8 mouse cellular contexts compared by ENCODE assay signal in the genomic region with DNA sequence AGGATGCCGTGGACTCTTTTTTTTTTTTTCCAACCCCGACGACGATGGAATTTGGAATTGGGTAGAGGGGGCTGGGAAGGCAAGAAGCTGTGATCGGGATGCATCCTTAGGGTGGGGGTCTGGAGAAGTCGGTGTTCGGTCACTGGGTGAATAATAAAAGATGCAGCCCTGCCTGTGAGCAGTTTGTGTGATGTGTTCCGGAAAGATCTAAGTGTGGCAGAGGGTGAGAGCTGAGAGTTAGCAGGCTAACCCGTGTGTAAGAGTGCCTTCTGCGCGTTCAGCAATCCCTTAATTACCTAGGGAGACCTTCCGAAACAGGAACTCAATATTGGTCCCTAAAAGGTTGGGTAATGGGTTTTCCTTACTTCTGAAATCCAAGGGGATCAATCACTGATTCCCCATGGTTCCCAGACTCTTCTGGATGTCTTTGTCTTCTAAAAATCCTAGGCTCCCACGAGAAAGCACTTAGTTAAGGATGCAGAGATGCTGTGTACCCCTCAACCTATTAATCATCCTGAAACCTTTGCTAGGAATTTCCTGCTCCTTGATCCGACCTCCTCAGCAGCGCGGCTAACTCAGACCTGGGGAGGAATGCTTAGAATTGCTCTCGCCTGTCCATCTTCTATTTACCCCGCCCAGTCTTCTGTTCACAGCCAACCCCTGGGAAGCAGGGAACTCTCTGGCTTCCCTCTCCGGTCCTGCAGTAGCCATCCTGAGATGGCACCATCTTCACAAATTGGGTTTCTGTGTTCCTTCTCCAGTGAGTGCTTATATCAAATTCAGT.
DNase-seq lines count a peak whose midpoint lies in the region; ATAC-seq and TF ChIP-seq lines count a peak whose summit lies in the region.

No protein-coding gene starts in this region.

- TF ChIP-seq EP300 in liver, postnatal 0 days (IDR thresholded peaks at IDR 0.05; ENCODE audit: low read depth) = no peak
- TF ChIP-seq EP300 in stomach, postnatal 0 days (optimal IDR thresholded peaks at IDR 0.05) = no peak

- peak overlapping the region; percentile 42; the same call in 1 of the 2 replicates for H3K9ac ChIP-seq in hindbrain, postnatal 0 days (replicated peaks; ENCODE audit: low read length)
- peak overlapping the region; percentile 57; the same call in 1 of the 2 replicates for H3K9ac ChIP-seq in liver, postnatal 0 days (replicated peaks)
- peak overlapping the region; percentile 58 for H3K9ac ChIP-seq in stomach, postnatal 0 days (ENCODE audit: low read length)

- H3K4me1 ChIP-seq in hindbrain, postnatal 0 days (ENCODE audit: insufficient read depth, low read length) = no peaks in the 10 kb centered on the region; the same call in 1 of the 2 replicates
- peaks cover 16% of the 10 kb centered on the region for H3K4me1 ChIP-seq in liver, postnatal 0 days (ENCODE audit: insufficient read depth)
- H3K4me1 ChIP-seq in stomach, postnatal 0 days (replicated peaks; ENCODE audit: control insufficient read depth, insufficient read depth) = no peaks in the 10 kb centered on the region

- H3K27me3 ChIP-seq in hindbrain, postnatal 0 days (ENCODE audit: insufficient read depth, low read length) = no peaks in the 10 kb centered on the region
- H3K27me3 ChIP-seq in liver, postnatal 0 days (ENCODE audit: insufficient read depth, low read length) = 0 out of 2 replicates have a peak, but pooled peaks cover 6% of the 10 kb centered on the region
- no peaks in the 10 kb centered on the region for H3K27me3 ChIP-seq in stomach, postnatal 0 days (ENCODE audit: control insufficient read depth, insufficient read depth, low read length)

- H3K9me3 ChIP-seq in hindbrain, postnatal 0 days (ENCODE audit: low read length) = no peaks in the 10 kb centered on the region
- H3K9me3 ChIP-seq in liver, postnatal 0 days (ENCODE audit: low read length) = no peaks in the 10 kb centered on the region
- H3K9me3 ChIP-seq in stomach, postnatal 0 days (ENCODE audit: control insufficient read depth, low read length) = no peaks in the 10 kb centered on the region

- peak; percentile 33; the same call in 1 of the 2 replicates for ATAC-seq in hindbrain, postnatal 0 days
- ATAC-seq in liver, postnatal 0 days = no peak
- ATAC-seq in stomach, postnatal 0 days (ENCODE audit: low FRiP score, low TSS enrichment) = no peak
- ATAC-seq in monocyte, adult 5-6 weeks (replicated peaks; ENCODE audit: insufficient number of reproducible peaks, low FRiP score, low TSS enrichment, poor library complexity, severe bottlenecking) = no peak

- peak overlapping the region; percentile 98 for H3K4me2 ChIP-seq in hindbrain, postnatal 0 days (ENCODE audit: low read depth, low read length)
- peak overlapping the region; percentile 92 for H3K4me2 ChIP-seq in liver, postnatal 0 days (ENCODE audit: low read depth, low read length)
- H3K4me2 ChIP-seq in stomach, postnatal 0 days (replicated peaks; ENCODE audit: low read depth) = peak overlapping the region; percentile 96

- peak overlapping the region; percentile 50 for H3K4me3 ChIP-seq in hindbrain, postnatal 0 days (ENCODE audit: low read length)
- peak overlapping the region; percentile 62 for H3K4me3 ChIP-seq in liver, postnatal 0 days (ENCODE audit: low read depth, low read length)
- peak overlapping the region; percentile 60 for H3K4me3 ChIP-seq in stomach, postnatal 0 days (ENCODE audit: low read depth, low read length)

- H3K36me3 ChIP-seq in hindbrain, postnatal 0 days (ENCODE audit: insufficient read depth, low read length) = no peaks in the 10 kb centered on the region
- no peaks in the 10 kb centered on the region for H3K36me3 ChIP-seq in liver, postnatal 0 days (replicated peaks; ENCODE audit: insufficient read depth, low read length)
- H3K36me3 ChIP-seq in stomach, postnatal 0 days (ENCODE audit: control insufficient read depth, insufficient read depth, low read length) = no peaks in the 10 kb centered on the region

- DNase-seq in thymus, postnatal 4 days = peak; percentile 2
- DNase-seq in thymus, postnatal 14 days = no peak
- DNase-seq in embryo, embryonic 9.5 days (ENCODE audit: extremely low spot score) = peak; percentile 67
- peak; percentile 62 for DNase-seq in hindbrain, postnatal 0 days (ENCODE audit: low spot score)
- DNase-seq in liver, postnatal 0 days = no peak
- no peak for DNase-seq in stomach, postnatal 0 days (ENCODE audit: low spot score)
- DNase-seq in thymus, postnatal 10 days (ENCODE audit: low spot score in 2 of 2) = no peak

- no peak for TF ChIP-seq CTCF in hindbrain, postnatal 0 days (IDR thresholded peaks at IDR 0.05; ENCODE audit: low read depth)
- TF ChIP-seq CTCF in liver, postnatal 0 days (IDR thresholded peaks at IDR 0.05; ENCODE audit: low read depth) = no peak
- TF ChIP-seq CTCF in stomach, postnatal 0 days (IDR thresholded peaks at IDR 0.05; ENCODE audit: low read depth) = no peak

- 3% methylated on average over 19 of the region's 19 CpGs for WGBS in hindbrain, postnatal 0 days
- WGBS in liver, postnatal 0 days (ENCODE audit: insufficient replicate concordance) = 14% methylated on average over 19 of the region's 19 CpGs
- WGBS in stomach, postnatal 0 days = 8% methylated on average over 19 of the region's 19 CpGs

- no peak overlapping the region for H3K27ac ChIP-seq in hindbrain, postnatal 0 days
- no peak overlapping the region for H3K27ac ChIP-seq in liver, postnatal 0 days (ENCODE audit: low read depth)
- H3K27ac ChIP-seq in stomach, postnatal 0 days (replicated peaks) = no peak overlapping the region

Comparison
In these comparisons a context has a peak if more than half of its experiments do, and no peak if none do; other contexts are left out.
1. DNase-seq: peak in thymus, postnatal 4 days (single experiment), embryo, embryonic 9.5 days (single experiment) and hindbrain, postnatal 0 days (single experiment); none in thymus, postnatal 14 days (single experiment), liver, postnatal 0 days (single experiment), stomach, postnatal 0 days (single experiment) and thymus, postnatal 10 days (0 of 2).
2. Peak in every context shown above with its lines, with median percentiles within 50 percentile points of each other: H3K4me2 ChIP-seq, H3K4me3 ChIP-seq and H3K9ac ChIP-seq.